Mouse (Mus musculus): ENCODE measurements at regions not wholly inside any gene's neighbourhood (a gene's known extent, or its start where the extent isn't known, plus 50 kb on each side); places are given as distances from the start of the nearest gene placed in this dataset.

DNA sequence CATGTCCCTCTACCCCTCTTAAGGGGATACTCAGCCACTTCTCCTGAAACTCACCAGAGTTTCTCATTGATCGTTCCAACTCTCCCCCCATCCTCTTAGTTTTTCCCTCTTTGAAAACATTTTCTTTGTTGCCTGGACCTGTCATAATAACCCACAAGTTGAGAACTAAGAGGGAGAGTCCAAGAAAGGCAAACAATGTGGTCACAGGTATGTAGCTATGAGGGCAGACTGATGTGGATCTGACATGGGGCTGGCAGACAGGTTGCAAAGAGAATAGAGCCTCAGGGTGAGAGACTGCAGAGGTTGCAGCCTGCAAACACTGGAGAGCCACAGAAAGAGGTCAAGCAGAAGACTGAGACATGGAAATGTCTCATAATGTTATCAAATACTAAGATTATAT is 69.9 kb upstream of the Rbms1 start:
- WGBS (ENCODE audit: insufficient replicate concordance), result 76% methylated on average over 1 of the region's 1 CpGs
- no peak for DNase-seq
- Histone ChIP-seq H3K9ac (replicated peaks) (no peak overlapping the region), H3K27me3 (ENCODE audit: insufficient read depth, low read length) (no peaks in the 10 kb centered on the region), H3K4me1 (ENCODE audit: insufficient read depth) (no peaks in the 10 kb centered on the region), H3K4me3 (ENCODE audit: low read depth, low read length) (no peak overlapping the region), H3K27ac (ENCODE audit: low read depth) (no peak overlapping the region), H3K9me3 (ENCODE audit: low read length) (no peaks in the 10 kb centered on the region), H3K4me2 (ENCODE audit: low read depth, low read length) (no peak overlapping the region), H3K36me3 (replicated peaks; ENCODE audit: insufficient read depth, low read length) (no peaks in the 10 kb centered on the region)
- no peak for ATAC-seq
- TF ChIP-seq CTCF (IDR thresholded peaks at IDR 0.05; ENCODE audit: low read depth) (no peak), EP300 (IDR thresholded peaks at IDR 0.05; ENCODE audit: low read depth) (no peak)

DNA sequence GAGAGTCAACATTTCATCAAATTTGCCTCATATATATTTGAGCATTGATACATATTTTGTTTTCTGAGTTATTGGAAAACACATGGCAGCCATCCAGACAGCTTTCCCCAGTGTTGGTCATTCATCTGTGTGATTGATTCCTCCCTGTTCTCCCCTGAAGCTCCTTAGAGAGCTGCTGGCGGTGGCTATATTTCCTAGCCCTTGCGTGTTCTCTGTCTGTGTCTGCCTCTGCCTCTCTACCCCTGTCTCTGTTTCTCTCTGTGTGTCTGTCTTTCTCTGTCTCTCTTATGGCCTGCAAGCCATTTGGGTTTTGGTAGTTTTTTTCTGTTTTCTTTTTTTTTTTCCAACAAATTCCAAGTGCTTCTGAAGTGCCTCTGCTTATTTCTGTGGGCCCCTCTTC is 66.7 kb upstream of the Rbms1 start:
- no peak for TF ChIP-seq EP300 (IDR thresholded peaks at IDR 0.05; ENCODE audit: low read depth)
- DNase-seq, result no peak
- no peaks in the 10 kb centered on the region for H3K4me1 ChIP-seq (ENCODE audit: insufficient read depth)
- 85% methylated on average over 2 of the region's 2 CpGs for WGBS (ENCODE audit: insufficient replicate concordance)
- H3K9ac ChIP-seq (replicated peaks), result no peak overlapping the region
- no peak overlapping the region for H3K27ac ChIP-seq (ENCODE audit: low read depth)
- H3K9me3 ChIP-seq (ENCODE audit: low read length), result no peaks in the 10 kb centered on the region
- no peaks in the 10 kb centered on the region for H3K36me3 ChIP-seq (replicated peaks; ENCODE audit: insufficient read depth, low read length)
- H3K4me3 ChIP-seq (ENCODE audit: low read depth, low read length), result no peak overlapping the region
- no peak overlapping the region for H3K4me2 ChIP-seq (ENCODE audit: low read depth, low read length)
- ATAC-seq, result no peak
- no peaks in the 10 kb centered on the region for H3K27me3 ChIP-seq (ENCODE audit: insufficient read depth, low read length)

DNA sequence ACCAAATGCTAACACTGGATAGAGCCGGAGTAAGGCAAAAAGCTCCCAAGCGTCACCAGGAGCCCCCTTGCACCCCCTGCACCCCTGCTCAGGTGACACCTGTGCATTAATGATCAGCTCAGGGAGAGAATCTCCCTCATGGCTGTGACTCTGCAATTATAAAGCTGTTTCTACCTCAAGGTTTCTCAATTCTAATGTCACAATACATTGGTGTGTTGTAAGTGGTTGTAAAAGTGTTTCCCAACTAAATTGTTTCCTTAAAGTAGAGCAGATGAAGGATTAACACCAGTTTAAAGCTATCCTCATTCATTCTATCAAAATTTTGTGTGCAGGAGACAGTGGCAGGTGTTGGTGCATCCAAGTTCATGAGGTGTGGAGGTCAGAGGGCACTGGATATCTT is 65.6 kb upstream of the Rbms1 start:
- Histone ChIP-seq H3K27me3 (ENCODE audit: insufficient read depth, low read length) (no peaks in the 10 kb centered on the region), H3K4me2 (ENCODE audit: low read depth, low read length) (no peak overlapping the region), H3K4me1 (ENCODE audit: insufficient read depth) (no peaks in the 10 kb centered on the region), H3K9ac (replicated peaks) (no peak overlapping the region), H3K9me3 (ENCODE audit: low read length) (no peaks in the 10 kb centered on the region), H3K4me3 (ENCODE audit: low read depth, low read length) (no peak overlapping the region), H3K27ac (ENCODE audit: low read depth) (no peak overlapping the region), H3K36me3 (replicated peaks; ENCODE audit: insufficient read depth, low read length) (no peaks in the 10 kb centered on the region)
- no peak for DNase-seq
- 60% methylated on average over 2 of the region's 2 CpGs for WGBS (ENCODE audit: insufficient replicate concordance)
- no peak for ATAC-seq
- TF ChIP-seq CTCF (IDR thresholded peaks at IDR 0.05; ENCODE audit: low read depth) (no peak), EP300 (IDR thresholded peaks at IDR 0.05; ENCODE audit: low read depth) (no peak)

DNA sequence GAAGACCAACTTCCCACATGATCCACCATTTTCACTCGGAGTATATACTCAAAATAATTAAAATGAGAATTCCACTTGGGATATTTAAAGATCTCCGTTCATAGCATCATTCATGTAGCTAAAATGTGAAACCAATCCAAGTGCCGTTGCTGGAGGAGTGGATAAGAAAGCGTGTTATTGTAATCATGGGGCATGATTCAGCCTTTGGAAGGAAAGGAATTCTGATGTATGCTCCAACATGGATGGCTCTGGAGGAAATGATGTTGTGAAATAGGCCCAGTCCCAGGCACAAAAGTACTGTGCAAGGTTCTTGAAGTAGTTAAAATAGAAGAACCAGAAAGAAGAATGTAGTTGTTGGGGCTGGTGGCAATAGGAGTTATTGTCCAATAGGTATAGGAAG is 64.7 kb upstream of the Rbms1 start:
- Histone ChIP-seq H3K4me3 (ENCODE audit: low read depth, low read length) (no peak overlapping the region), H3K27me3 (ENCODE audit: insufficient read depth, low read length) (no peaks in the 10 kb centered on the region), H3K27ac (ENCODE audit: low read depth) (no peak overlapping the region), H3K36me3 (replicated peaks; ENCODE audit: insufficient read depth, low read length) (no peaks in the 10 kb centered on the region), H3K4me1 (ENCODE audit: insufficient read depth) (no peaks in the 10 kb centered on the region), H3K4me2 (ENCODE audit: low read depth, low read length) (no peak overlapping the region), H3K9ac (replicated peaks) (no peak overlapping the region), H3K9me3 (ENCODE audit: low read length) (no peaks in the 10 kb centered on the region)
- 78% methylated on average over 4 of the region's 4 CpGs for WGBS (ENCODE audit: insufficient replicate concordance)
- TF ChIP-seq EP300 (IDR thresholded peaks at IDR 0.05; ENCODE audit: low read depth) (no peak), CTCF (IDR thresholded peaks at IDR 0.05; ENCODE audit: low read depth) (no peak)
- no peak for DNase-seq
- no peak for ATAC-seq

DNA sequence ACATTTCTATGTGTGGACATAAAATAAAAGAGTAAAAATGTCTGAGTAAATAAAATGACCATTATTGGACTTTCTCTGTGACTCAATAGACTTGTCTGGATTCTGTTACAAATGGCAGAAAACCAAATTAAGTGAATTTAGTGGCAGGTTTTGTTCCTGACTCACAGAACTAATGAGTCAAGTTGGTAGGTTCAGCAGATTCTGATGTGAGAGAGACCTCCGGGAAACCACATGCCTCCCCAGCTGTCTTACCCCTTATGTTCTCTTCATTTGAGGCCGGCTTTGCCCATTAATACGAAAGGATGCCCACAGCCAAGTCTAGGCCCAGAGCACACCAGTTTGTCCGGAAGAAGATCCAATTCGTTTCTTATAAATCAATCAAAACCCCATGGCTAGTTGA is 59.4 kb upstream of the Rbms1 start:
- no peak overlapping the region for H3K4me3 ChIP-seq (ENCODE audit: low read depth, low read length)
- H3K9ac ChIP-seq (replicated peaks), result no peak overlapping the region
- H3K27me3 ChIP-seq (ENCODE audit: insufficient read depth, low read length), result no peaks in the 10 kb centered on the region
- DNase-seq (no peak), ATAC-seq (no peak)
- TF ChIP-seq EP300 (IDR thresholded peaks at IDR 0.05; ENCODE audit: low read depth) (no peak), CTCF (IDR thresholded peaks at IDR 0.05; ENCODE audit: low read depth) (no peak)
- no peaks in the 10 kb centered on the region for H3K4me1 ChIP-seq (ENCODE audit: insufficient read depth)
- no peaks in the 10 kb centered on the region for H3K9me3 ChIP-seq (ENCODE audit: low read length)
- H3K27ac ChIP-seq (ENCODE audit: low read depth), result no peak overlapping the region
- no peaks in the 10 kb centered on the region for H3K36me3 ChIP-seq (replicated peaks; ENCODE audit: insufficient read depth, low read length)
- 69% methylated on average over 5 of the region's 5 CpGs for WGBS (ENCODE audit: insufficient replicate concordance)
- no peak overlapping the region for H3K4me2 ChIP-seq (ENCODE audit: low read depth, low read length)

DNA sequence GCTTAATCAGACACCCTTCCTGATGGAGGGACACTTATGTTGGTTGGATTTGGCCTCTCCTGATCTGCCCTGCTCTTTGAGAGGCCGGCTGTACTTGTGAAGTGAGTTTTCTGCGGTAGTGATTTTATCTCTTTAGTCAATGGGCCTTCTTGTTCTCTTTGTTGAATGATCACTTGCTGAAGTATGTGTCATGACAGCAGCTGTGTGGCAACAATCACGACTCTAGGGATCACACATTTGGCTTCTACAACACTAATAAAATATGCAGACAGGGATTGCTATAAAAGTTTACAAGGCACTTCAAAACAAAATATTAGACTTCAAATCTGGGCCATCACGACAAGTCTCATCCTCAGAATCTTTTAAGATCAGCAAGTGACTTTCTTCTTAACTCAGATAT is 57.8 kb upstream of the Rbms1 start:
- H3K27me3 ChIP-seq (ENCODE audit: insufficient read depth, low read length), result no peaks in the 10 kb centered on the region
- 66% methylated on average over 4 of the region's 4 CpGs for WGBS (ENCODE audit: insufficient replicate concordance)
- H3K9ac ChIP-seq (replicated peaks), result no peak overlapping the region
- ATAC-seq (no peak), DNase-seq (no peak)
- H3K4me3 ChIP-seq (ENCODE audit: low read depth, low read length), result no peak overlapping the region
- no peak overlapping the region for H3K27ac ChIP-seq (ENCODE audit: low read depth)
- H3K4me2 ChIP-seq (ENCODE audit: low read depth, low read length), result no peak overlapping the region
- H3K36me3 ChIP-seq (replicated peaks; ENCODE audit: insufficient read depth, low read length), result no peaks in the 10 kb centered on the region
- H3K4me1 ChIP-seq (ENCODE audit: insufficient read depth), result no peaks in the 10 kb centered on the region
- no peak for TF ChIP-seq EP300 (IDR thresholded peaks at IDR 0.05; ENCODE audit: low read depth)
- H3K9me3 ChIP-seq (ENCODE audit: low read length), result no peaks in the 10 kb centered on the region

DNA sequence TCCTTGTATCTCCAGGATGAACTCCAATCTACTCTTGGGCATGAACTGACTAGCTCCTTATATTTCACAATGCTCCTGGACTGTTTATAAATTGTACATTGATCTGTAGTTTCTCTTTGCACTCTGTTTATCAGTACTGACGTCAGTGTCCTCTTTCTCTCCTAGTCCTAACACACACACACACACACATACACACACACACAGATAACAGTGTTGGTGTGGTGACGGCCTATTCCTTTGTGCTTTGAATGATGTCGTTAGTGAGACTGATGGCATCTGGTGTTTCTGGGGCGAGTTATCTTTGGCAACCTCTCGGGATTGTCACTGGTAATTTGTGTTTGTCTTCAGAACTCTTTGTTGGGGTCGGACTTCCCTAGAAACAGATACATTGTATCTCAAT is 50.0 kb upstream of the Rbms1 start:
- no peak for TF ChIP-seq EP300 (IDR thresholded peaks at IDR 0.05; ENCODE audit: low read depth)
- no peak for TF ChIP-seq CTCF (IDR thresholded peaks at IDR 0.05; ENCODE audit: low read depth)
- no peak for DNase-seq

More for the DNA sequence above, 50.0 kb upstream of the Rbms1 start:
- no peaks in the 10 kb centered on the region for H3K9me3 ChIP-seq (ENCODE audit: low read length)
- H3K27me3 ChIP-seq (ENCODE audit: insufficient read depth, low read length), result no peaks in the 10 kb centered on the region
- no peak overlapping the region for H3K4me3 ChIP-seq (ENCODE audit: low read depth, low read length)
- H3K36me3 ChIP-seq (replicated peaks; ENCODE audit: insufficient read depth, low read length), result no peaks in the 10 kb centered on the region
- H3K9ac ChIP-seq (replicated peaks), result no peak overlapping the region
- no peaks in the 10 kb centered on the region for H3K4me1 ChIP-seq (ENCODE audit: insufficient read depth)
- H3K4me2 ChIP-seq (ENCODE audit: low read depth, low read length), result no peak overlapping the region
- ATAC-seq, result no peak
- 36% methylated on average over 6 of the region's 6 CpGs for WGBS (ENCODE audit: insufficient replicate concordance)
- H3K27ac ChIP-seq (ENCODE audit: low read depth), result no peak overlapping the region
